8 mouse cellular contexts compared by ENCODE assay signal in the genomic region with DNA sequence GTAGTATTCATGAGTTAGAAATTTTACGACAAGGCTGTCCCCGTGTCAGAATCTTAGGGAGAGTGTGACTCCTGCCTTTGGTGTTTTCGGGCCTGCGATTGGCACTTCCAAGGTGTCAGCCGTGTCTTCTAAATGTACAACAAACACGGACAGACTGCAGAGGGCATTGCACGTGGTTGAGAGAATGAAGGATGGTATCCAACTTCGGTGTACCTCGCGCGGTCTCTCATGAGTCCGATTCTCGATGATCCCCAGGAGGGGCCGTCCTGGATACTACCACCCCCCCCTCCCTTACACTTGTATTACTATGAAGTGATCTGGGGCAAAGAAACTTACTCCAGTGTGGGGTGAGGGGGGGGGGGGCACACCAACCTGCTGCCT. TPM values are rescaled to one million over a fixed set of nuclear protein-coding genes. Genes with fewer than 3 reads are reported as not detected.
DNase-seq lines count a peak whose midpoint lies in the region; ATAC-seq and TF ChIP-seq lines count a peak whose summit lies in the region.

No protein-coding gene starts in this region.

- no peak overlapping the region for H3K27ac ChIP-seq in neural tube, embryonic 11.5 days (ENCODE audit: low read depth, low read length)
- H3K27ac ChIP-seq in heart, embryonic 12.5 days (ENCODE audit: poor library complexity, severe bottlenecking) = peak overlapping the region; percentile 83
- no peak overlapping the region for H3K27ac ChIP-seq in limb, embryonic 11.5 days (replicated peaks; ENCODE audit: low read depth, low read length)
- H3K27ac ChIP-seq in neural tube, embryonic 15.5 days (replicated peaks) = no peak overlapping the region

- peaks cover 4% of the 10 kb centered on the region; the same call in 1 of the 2 replicates for H3K4me1 ChIP-seq in neural tube, embryonic 11.5 days (ENCODE audit: control insufficient read depth, insufficient read depth, low read length)
- H3K4me1 ChIP-seq in heart, embryonic 12.5 days (replicated peaks) = peaks cover 29% of the 10 kb centered on the region
- 0 out of 2 replicates have a peak, but pooled peaks cover 3% of the 10 kb centered on the region for H3K4me1 ChIP-seq in limb, embryonic 11.5 days (ENCODE audit: control insufficient read depth, insufficient read depth, low read length)
- peaks cover 26% of the 10 kb centered on the region for H3K4me1 ChIP-seq in neural tube, embryonic 15.5 days

- H3K4me3 ChIP-seq in neural tube, embryonic 11.5 days (ENCODE audit: low read depth, low read length) = peak overlapping the region; percentile 58
- H3K4me3 ChIP-seq in heart, embryonic 12.5 days = peak overlapping the region; percentile 93
- peak overlapping the region; percentile 64 for H3K4me3 ChIP-seq in limb, embryonic 11.5 days (ENCODE audit: low read depth, low read length)
- H3K4me3 ChIP-seq in neural tube, embryonic 15.5 days (replicated peaks) = peak overlapping the region; percentile 74

- TF ChIP-seq CTCF in brain, embryonic 14.5 days (IDR thresholded peaks at IDR 0.05; ENCODE audit: borderline replicate concordance, extremely low read depth, insufficient read depth, insufficient read length) = no peak

- H3K36me3 ChIP-seq in neural tube, embryonic 11.5 days (ENCODE audit: control insufficient read depth, insufficient read depth, low read length) = 0 out of 2 replicates have a peak, but pooled peaks cover 2% of the 10 kb centered on the region
- H3K36me3 ChIP-seq in heart, embryonic 12.5 days = peaks cover 19% of the 10 kb centered on the region
- H3K36me3 ChIP-seq in limb, embryonic 11.5 days (ENCODE audit: control insufficient read depth, insufficient read depth, low read length) = no peaks in the 10 kb centered on the region; the same call in 1 of the 2 replicates
- H3K36me3 ChIP-seq in neural tube, embryonic 15.5 days = peaks cover 10% of the 10 kb centered on the region; the same call in 1 of the 2 replicates

- peak overlapping the region; percentile 98 for H3K4me2 ChIP-seq in neural tube, embryonic 11.5 days (ENCODE audit: low read depth)
- peak overlapping the region; percentile 93 for H3K4me2 ChIP-seq in heart, embryonic 12.5 days
- H3K4me2 ChIP-seq in limb, embryonic 11.5 days (ENCODE audit: low read depth, severe bottlenecking) = peak overlapping the region; percentile 84
- peak overlapping the region; percentile 81 for H3K4me2 ChIP-seq in neural tube, embryonic 15.5 days

- 9% methylated on average over 14 of the region's 14 CpGs for WGBS in neural tube, embryonic 11.5 days
- WGBS in heart, embryonic 12.5 days = 2% methylated on average over 14 of the region's 14 CpGs
- 7% methylated on average over 14 of the region's 14 CpGs for WGBS in limb, embryonic 11.5 days
- 5% methylated on average over 14 of the region's 14 CpGs for WGBS in neural tube, embryonic 15.5 days

- peak; percentile 43 for DNase-seq in neural tube, embryonic 11.5 days (ENCODE audit: low spot score)
- no peak for DNase-seq in neural tube, embryonic 10.5 days (ENCODE audit: extremely low spot score, low spot score)
- peak; percentile 46 for DNase-seq in brain, embryonic 14.5 days (ENCODE audit: low read depth)
- no peak for DNase-seq in limb, embryonic 11.5 days (ENCODE audit: low spot score)
- DNase-seq in right cerebral cortex, postnatal 4 days = no peak
- DNase-seq in left cerebral cortex, adult 11 months (ENCODE audit: low spot score) = no peak

- H3K9me3 ChIP-seq in neural tube, embryonic 11.5 days (ENCODE audit: control insufficient read depth, low read length) = no peaks in the 10 kb centered on the region
- H3K9me3 ChIP-seq in heart, embryonic 12.5 days (replicated peaks) = no peaks in the 10 kb centered on the region
- no peaks in the 10 kb centered on the region for H3K9me3 ChIP-seq in limb, embryonic 11.5 days (ENCODE audit: control insufficient read depth, low read length)
- no peaks in the 10 kb centered on the region for H3K9me3 ChIP-seq in neural tube, embryonic 15.5 days (replicated peaks)

- peak overlapping the region; percentile 81 for H3K9ac ChIP-seq in neural tube, embryonic 11.5 days (ENCODE audit: low read length)
- H3K9ac ChIP-seq in heart, embryonic 12.5 days = peak overlapping the region; percentile 95
- H3K9ac ChIP-seq in limb, embryonic 11.5 days (ENCODE audit: low read length) = peak overlapping the region; percentile 79
- H3K9ac ChIP-seq in neural tube, embryonic 15.5 days (replicated peaks) = peak overlapping the region; percentile 84

- H3K27me3 ChIP-seq in neural tube, embryonic 11.5 days (ENCODE audit: control insufficient read depth, insufficient read depth, low read length) = no peaks in the 10 kb centered on the region
- no peaks in the 10 kb centered on the region for H3K27me3 ChIP-seq in heart, embryonic 12.5 days (replicated peaks)
- H3K27me3 ChIP-seq in limb, embryonic 11.5 days (ENCODE audit: control insufficient read depth, insufficient read depth, low read length) = no peaks in the 10 kb centered on the region
- no peaks in the 10 kb centered on the region for H3K27me3 ChIP-seq in neural tube, embryonic 15.5 days (replicated peaks)

- ATAC-seq in neural tube, embryonic 11.5 days (ENCODE audit: insufficient read depth, low FRiP score, low TSS enrichment) = peak; percentile 62
- peak; percentile 28 for ATAC-seq in heart, embryonic 12.5 days (ENCODE audit: insufficient number of reproducible peaks, low FRiP score)
- peak; percentile 64 for ATAC-seq in limb, embryonic 11.5 days (ENCODE audit: insufficient number of reproducible peaks, low FRiP score, low TSS enrichment, low read depth)
- peak; percentile 69 for ATAC-seq in neural tube, embryonic 15.5 days (ENCODE audit: low FRiP score)

- TF ChIP-seq POLR2A in brain, embryonic 14.5 days (IDR thresholded peaks at IDR 0.05; ENCODE audit: borderline replicate concordance, extremely low read depth, insufficient read depth, insufficient read length, poor library complexity, severe bottlenecking) = no peak

RNA-seq across cellular contexts. Expression of a gene that starts 0.6 kb away (rescaled TPM):
- 28.5 and 29.5 TPM in 2 replicates for polyA plus RNA-seq in neural tube, embryonic 11.5 days (2014; fragmentation: Nextera tagmentation; extraction: Ambion mirVana)
- polyA plus RNA-seq in brain, embryonic 14.5 days (2012; rRNA removed) = 15.5 and 18.5 TPM in 2 replicates
- 80.2 and 83.1 TPM in 2 replicates for polyA plus RNA-seq in heart, embryonic 12.5 days (2016; fragmentation: Nextera tagmentation; extraction: Ambion mirVana)
- polyA plus RNA-seq in limb, embryonic 11.5 days (2014; fragmentation: Nextera tagmentation; extraction: Ambion mirVana) = 58.3 and 59.5 TPM in 2 replicates
- 24.2 and 29.9 TPM in 2 replicates for polyA plus RNA-seq in neural tube, embryonic 15.5 days (2015; fragmentation: Nextera tagmentation; extraction: Ambion mirVana)

RNA-seq across cellular contexts. Expression of a gene that starts 37.3 kb away (rescaled TPM):
- 26.2 and 27.5 TPM in 2 replicates for polyA plus RNA-seq in neural tube, embryonic 11.5 days (2014; fragmentation: Nextera tagmentation; extraction: Ambion mirVana)
- polyA plus RNA-seq in brain, embryonic 14.5 days (2012; rRNA removed) = 17.1 and 19.8 TPM in 2 replicates
- polyA plus RNA-seq in heart, embryonic 12.5 days (2016; fragmentation: Nextera tagmentation; extraction: Ambion mirVana) = 14.7 and 18.9 TPM in 2 replicates
- polyA plus RNA-seq in limb, embryonic 11.5 days (2014; fragmentation: Nextera tagmentation; extraction: Ambion mirVana) = 27.1 and 35.6 TPM in 2 replicates
- 31.1 and 32.4 TPM in 2 replicates for polyA plus RNA-seq in neural tube, embryonic 15.5 days (2015; fragmentation: Nextera tagmentation; extraction: Ambion mirVana)

RNA-seq across cellular contexts. Expression of a gene that starts 57.4 kb away (rescaled TPM):
- polyA plus RNA-seq in neural tube, embryonic 11.5 days (2014; fragmentation: Nextera tagmentation; extraction: Ambion mirVana) = 47.5 and 50.1 TPM in 2 replicates
- 32.5 and 40.4 TPM in 2 replicates for polyA plus RNA-seq in brain, embryonic 14.5 days (2012; rRNA removed)
- polyA plus RNA-seq in heart, embryonic 12.5 days (2016; fragmentation: Nextera tagmentation; extraction: Ambion mirVana) = 23.5 and 23.6 TPM in 2 replicates
- 39.9 and 42.7 TPM in 2 replicates for polyA plus RNA-seq in limb, embryonic 11.5 days (2014; fragmentation: Nextera tagmentation; extraction: Ambion mirVana)
- polyA plus RNA-seq in neural tube, embryonic 15.5 days (2015; fragmentation: Nextera tagmentation; extraction: Ambion mirVana) = 33.6 and 36.1 TPM in 2 replicates

Comparison
In these comparisons a context has a peak if more than half of its experiments do, and no peak if none do; other contexts are left out.
1. DNase-seq: peak in neural tube, embryonic 11.5 days (single experiment) and brain, embryonic 14.5 days (single experiment); none in neural tube, embryonic 10.5 days (single experiment), limb, embryonic 11.5 days (single experiment), right cerebral cortex, postnatal 4 days (single experiment) and left cerebral cortex, adult 11 months (single experiment).
2. Peak in every context shown above with its lines, with median percentiles within 50 percentile points of each other: ATAC-seq, H3K4me2 ChIP-seq, H3K4me3 ChIP-seq and H3K9ac ChIP-seq.